Mouse (Mus musculus) thymus, postnatal 0 days (tissue): Measurements from ENCODE around the gene Kcnk3. TPM values are rescaled to one million over a fixed set of nuclear protein-coding genes. Genes with fewer than 3 reads are reported as not detected.

Experiments
- DNase-seq: peaks from one replicate; pipeline ENCODE4 v3.0.0-alpha.2; 2015; ENCODE audit warnings: low spot score
- polyA plus RNA-seq: library from polyadenylated mRNA; unstranded; fragments of >200 nt; fragmentation: Nextera tagmentation; extraction: Ambion mirVana; gene quantifications from 2 replicates; pipeline ENCODE4 v1.2.1, GENCODE M21; 2015

Gene Kcnk3
- polyA plus RNA-seq, 1 experiment from 2014 or later: 0.39 TPM

GRCm38 (mm10) chr5:30587101-30587500 is 869 bp upstream of the Kcnk3 start:
- DNase-seq: no peak

DNA sequence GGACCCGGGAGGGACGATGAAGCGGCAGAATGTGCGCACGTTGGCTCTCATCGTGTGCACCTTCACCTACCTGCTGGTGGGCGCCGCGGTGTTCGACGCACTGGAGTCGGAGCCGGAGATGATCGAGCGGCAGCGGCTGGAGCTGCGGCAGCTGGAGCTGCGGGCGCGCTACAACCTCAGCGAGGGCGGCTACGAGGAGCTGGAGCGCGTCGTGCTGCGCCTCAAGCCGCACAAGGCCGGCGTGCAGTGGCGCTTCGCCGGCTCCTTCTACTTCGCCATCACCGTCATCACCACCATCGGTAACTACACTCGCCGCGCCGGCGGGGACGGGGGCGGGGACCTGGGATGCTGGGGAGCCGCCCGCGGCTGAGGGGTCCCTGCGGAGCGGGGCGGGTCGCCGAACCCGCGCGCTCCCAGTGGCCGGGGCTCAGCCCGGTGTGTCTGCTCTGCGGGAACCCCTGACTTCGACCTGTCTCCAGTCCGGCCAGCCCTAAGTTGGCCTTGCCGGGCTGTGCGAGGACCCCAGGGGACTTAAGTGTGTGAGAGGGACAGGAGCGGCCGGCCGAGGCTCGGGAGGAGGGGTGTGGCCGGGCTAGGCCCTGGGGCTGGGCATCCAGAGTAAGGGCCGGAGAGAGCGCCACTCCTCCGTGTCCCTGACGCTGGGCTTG is 465 bp downstream of the Kcnk3 start:
- no peak for DNase-seq

DNA sequence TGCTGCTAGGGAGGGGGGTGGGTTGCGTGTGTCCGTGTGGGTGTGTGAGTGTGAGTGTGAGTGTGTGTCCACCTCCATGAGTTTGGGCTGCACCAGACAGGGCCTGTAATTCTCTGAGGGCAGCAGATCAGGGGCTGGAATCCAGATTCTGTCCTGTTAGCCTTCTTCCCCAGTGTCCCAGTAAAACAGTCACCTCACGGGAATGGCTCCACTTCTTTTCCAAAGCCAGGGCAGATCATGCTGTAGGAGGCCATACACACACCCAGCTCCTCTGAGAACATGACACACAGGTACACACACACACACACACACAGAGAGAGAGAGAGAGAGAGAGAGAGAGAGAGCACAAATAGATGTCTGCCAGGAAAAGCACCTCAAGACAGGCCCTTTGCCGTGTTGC is 1.1 kb downstream of the Kcnk3 start:
- DNase-seq: no peak

GRCm38 (mm10) chr5:30589546-30589945 is 1.6 kb downstream of the Kcnk3 start:
- no peak for DNase-seq

DNA sequence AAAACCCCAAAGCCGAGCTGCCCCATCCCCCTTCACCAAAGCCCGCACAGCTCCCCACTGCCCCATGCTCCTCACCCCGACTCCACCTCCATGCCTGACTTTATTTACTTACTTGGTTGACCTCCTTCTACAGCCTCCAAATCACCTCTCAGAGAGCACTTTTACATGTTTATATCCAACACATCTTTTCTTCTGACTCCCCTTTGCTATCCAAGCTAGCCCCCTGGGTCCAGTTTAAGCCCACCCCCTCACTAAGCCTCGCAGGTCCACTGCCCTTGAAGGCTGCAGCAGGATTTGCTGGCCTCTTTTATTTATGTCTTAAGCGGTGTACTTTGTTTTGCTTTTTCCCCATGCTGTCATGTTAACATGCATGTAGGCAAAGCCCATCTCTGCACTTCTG is 2.3 kb downstream of the Kcnk3 start:
- DNase-seq: no peak

GRCm38 (mm10) chr5:30591205-30591731 is 3.3 kb downstream of the Kcnk3 start:
- DNase-seq: no peak

GRCm38 (mm10) chr5:30591786-30592185 is 3.8 kb downstream of the Kcnk3 start:
- DNase-seq: no peak

GRCm38 (mm10) chr5:30592279-30592980 is 4.5 kb downstream of the Kcnk3 start:
- no peak for DNase-seq

- no peak for DNase-seq
Observed at GRCm38 (mm10) chr5:30593360-30593759, 5.4 kb downstream of the Kcnk3 start.

DNA sequence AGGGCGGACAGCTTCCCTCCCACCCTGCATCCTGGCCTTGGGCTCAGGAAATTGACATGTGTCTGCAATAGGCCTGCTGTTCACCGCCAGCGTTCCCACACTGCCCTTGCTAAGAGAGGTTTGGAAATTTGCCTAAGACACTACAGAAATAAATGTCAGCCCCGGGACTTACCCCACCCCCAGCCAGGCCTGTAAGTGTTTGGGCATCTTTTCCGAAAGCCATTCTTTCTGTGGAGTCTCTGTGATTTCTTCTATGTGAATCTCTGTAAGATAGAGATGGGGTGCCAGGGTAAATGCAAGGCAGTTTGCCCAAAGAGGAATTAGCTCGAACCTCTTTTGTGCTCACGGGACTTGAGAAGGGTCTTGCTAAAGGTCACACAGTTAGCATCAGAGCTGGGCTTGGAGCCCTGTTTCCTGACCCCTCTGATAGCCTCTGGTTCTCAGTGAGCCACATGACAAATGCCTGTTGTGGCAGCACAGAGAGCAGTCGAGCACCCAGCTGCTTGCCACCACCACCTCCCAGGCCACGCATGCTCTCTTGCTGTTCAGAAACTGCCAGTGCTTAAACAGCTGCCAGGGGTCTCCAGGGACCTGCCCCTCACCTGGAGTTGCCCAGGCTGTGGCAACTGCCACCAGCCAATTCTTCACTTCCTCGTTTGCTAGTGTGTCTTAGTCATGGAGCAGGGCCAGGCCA is 6.0 kb downstream of the Kcnk3 start:
- DNase-seq: no peak

- DNase-seq: no peak
Observed at GRCm38 (mm10) chr5:30594953-30595560, 7.1 kb downstream of the Kcnk3 start.

DNA sequence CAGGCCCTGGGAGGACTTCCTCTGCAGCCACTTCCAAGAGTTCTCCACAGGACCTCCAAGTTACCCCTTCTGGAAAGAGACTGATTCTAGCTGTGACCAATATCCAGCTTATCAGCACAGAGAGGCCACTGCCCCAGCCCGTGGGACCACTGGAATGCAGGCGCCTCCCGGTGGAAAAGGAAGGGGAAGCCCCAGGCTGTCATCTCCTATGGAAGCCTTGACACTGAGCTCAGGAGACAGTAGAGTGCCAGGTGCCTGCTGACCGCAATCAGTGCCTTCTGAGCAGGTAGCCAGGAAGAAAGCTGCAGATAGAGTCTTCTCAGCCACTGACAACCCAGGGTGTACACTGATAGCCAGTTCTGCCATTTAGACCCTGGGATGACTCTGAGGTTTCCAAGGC is 13.4 kb downstream of the Kcnk3 start:
- DNase-seq: no peak

DNA sequence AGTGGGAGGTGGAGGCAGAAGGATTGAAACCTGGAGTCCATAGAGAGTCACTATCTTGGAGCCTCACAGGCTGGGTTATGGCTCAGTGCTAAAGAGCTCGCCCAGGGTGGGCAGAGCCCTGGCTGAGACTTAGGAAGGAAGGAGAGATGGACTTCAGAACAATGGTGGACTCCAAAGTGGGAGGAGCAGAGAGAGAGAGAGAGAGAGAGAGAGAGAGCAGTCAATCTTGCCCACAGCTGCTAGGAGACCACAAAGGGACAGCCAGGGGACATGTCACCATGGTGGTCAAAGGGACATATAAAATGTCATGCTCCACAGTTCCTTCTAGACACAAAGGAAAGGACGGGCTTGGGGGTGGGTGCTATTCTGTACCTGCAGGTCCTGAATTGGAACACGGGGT is 15.3 kb downstream of the Kcnk3 start:
- DNase-seq: no peak

DNA sequence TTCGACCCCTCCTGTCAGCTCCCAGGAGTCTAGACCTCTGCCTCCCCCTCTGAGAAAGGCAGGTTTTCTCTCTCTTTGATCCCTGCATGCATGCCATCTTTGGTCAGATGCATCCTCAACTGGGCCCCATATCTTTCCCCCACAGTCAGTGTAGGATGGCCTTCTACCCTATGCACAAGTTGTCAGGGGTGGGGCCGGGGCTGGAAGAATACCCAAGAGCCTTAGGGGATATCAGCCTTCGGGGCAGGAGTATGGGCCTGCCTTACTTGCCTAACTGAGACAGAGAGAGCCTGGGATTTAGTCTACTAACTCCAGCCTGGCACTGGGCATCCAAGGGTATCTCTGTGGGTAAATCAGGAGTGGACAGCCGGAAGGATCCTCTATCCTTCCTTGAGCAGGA is 16.0 kb downstream of the Kcnk3 start:
- no peak for DNase-seq

DNA sequence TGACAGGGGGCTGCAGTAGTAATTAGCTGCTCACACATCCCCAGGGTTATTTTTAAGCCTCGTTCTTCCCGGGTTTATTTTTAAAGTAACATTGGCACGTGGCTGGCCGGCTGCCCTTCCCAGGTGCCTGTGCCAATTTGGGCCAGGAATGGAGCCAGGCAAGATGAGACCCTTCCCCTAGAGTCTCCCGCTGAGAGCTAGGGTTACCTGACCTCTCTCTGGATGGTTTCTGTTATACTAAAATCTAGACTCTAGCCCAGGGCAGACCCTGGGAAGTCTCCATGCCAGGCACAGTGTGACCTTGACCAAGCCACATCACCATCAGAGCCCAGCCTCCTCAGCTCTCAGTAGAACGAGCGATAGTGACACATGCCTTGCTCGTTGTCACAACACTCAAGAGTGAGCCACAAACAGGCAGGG is 16.8 kb downstream of the Kcnk3 start:
- no peak for DNase-seq

- no peak for DNase-seq
Observed at GRCm38 (mm10) chr5:30605649-30606048, 17.7 kb downstream of the Kcnk3 start.

GRCm38 (mm10) chr5:30606424-30607073 is 18.6 kb downstream of the Kcnk3 start:
- DNase-seq: no peak

- no peak for DNase-seq
Observed at GRCm38 (mm10) chr5:30609094-30609493, 21.1 kb downstream of the Kcnk3 start.

DNA sequence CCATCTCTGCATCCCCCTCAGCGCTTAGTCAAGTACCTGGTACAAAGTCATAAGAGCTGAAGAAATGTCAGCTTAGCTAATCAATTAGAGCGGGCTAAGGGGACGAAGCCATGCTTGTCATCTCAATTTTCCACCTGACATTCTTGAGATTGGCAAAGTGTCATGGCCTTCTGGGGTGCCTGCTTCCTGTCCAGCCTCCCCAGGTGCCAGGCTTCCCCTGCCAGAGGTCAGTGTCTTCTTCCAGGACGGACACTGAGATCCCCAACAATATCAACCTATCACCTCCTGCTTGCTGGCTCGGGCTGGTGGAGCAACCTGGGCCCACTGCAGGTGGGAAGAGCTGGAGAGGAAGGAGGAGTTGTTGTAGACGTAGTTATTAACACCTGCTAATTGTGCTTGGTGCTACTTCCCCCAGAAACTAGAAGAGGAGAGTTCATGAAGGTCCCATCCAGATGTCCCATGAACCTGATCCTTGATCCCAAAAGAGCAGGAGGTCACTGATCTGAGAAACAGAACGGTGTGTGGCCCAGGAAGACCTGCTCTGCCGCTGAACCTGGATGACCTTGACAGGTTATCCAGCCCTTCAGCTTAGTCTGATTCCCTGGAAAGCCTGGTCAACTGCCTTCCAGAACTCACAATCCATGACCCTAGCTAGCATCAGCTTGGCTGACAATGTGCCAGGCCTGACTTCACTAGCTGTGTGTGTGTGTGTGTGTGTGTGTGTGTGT is 22.1 kb downstream of the Kcnk3 start:
- DNase-seq: no peak

DNA sequence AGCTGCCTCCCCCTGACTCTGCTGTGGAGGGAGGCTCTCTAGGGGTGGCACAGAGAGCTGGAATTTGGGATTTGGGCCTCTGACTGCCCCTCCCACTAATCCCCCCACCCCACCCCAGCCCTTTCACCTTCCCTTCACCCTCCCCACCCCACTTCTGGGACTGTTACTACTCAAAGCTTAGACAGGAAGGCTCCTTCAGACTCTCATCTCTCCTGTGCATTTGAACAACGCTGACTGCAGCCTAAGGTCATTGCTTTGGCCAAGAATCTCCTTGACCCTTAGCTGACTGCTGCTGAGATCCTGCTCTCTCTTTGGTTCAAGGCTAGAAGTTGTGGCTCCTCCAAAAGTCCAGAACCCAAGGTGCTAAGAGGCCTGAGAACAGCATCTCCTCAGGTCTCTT is 23.1 kb downstream of the Kcnk3 start:
- no peak for DNase-seq

- DNase-seq: no peak
Observed at GRCm38 (mm10) chr5:30611689-30612088, 23.7 kb downstream of the Kcnk3 start.
